Comparison of ENCODE assay signal across 12 mouse cellular contexts in the genomic region with DNA sequence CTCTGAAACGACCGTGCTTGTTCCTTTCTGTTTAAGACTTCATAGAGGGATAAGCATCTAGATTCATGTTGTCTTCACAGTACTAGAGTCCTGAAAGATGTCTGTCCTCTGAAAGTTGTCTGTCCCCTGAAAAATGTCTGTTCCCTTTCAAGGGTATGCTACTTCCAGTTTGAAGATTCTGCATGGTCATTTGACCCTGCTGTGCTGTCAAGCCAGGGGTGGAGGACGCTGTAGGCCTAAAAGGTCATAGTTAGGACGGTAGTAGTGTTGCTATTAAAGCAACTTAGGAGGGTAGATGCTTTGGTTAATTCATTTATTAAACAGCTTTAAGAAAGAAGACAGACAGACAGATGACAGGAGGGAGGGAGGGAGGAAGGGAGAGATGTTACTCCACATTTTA. TPM values are rescaled to one million over a fixed set of nuclear protein-coding genes. Genes with fewer than 3 reads are reported as not detected.
DNase-seq lines count a peak whose midpoint lies in the region; ATAC-seq and TF ChIP-seq lines count a peak whose summit lies in the region.
"Had no signal": no experiment of that assay in that cellular context is flagged by ENCODE, and none has a peak within 500 bp of the region (broad histone marks: within the 10 kb centered on the region; RNA-seq: fewer than 3 reads in every experiment).

No protein-coding gene starts in this region.

- no peak for TF ChIP-seq CTCF in gastrocnemius, adult 2 months (IDR thresholded peaks at IDR 0.05)
- TF ChIP-seq CTCF in kidney, postnatal 0 days (IDR thresholded peaks at IDR 0.05; ENCODE audit: low read depth), result no peak

- no peak for DNase-seq in gastrocnemius, adult 2 months
- no peak for DNase-seq in gastrocnemius, postnatal 10 days
- no peak for DNase-seq in kidney, postnatal 0 days (ENCODE audit: low spot score)
- no peak for DNase-seq in kidney, adult 8-10 months
- no peak for DNase-seq in liver, embryonic 13.5 days
- DNase-seq in adrenal gland, postnatal 25 days, result no peak
- DNase-seq: cerebellum, adult 9-10 months; retina, postnatal 1 day had no signal

- H3K9me3 ChIP-seq in kidney, postnatal 0 days (replicated peaks; ENCODE audit: low read length), result no peaks in the 10 kb centered on the region
- H3K9me3 ChIP-seq in embryonic facial prominence, embryonic 15.5 days (replicated peaks), result no peaks in the 10 kb centered on the region
- H3K9me3 ChIP-seq in liver, embryonic 13.5 days (replicated peaks), result no peaks in the 10 kb centered on the region
- H3K9me3 ChIP-seq: forebrain, embryonic 12.5 days had no signal

- intact Hi-C loops in gastrocnemius, adult 2 months (cut with DNase I), result no loop called here

- no peak overlapping the region for H3K9ac ChIP-seq in kidney, postnatal 0 days (ENCODE audit: low read depth, low read length)
- no peak overlapping the region for H3K9ac ChIP-seq in embryonic facial prominence, embryonic 15.5 days
- H3K9ac ChIP-seq in liver, embryonic 13.5 days, result no peak overlapping the region
- H3K9ac ChIP-seq: forebrain, embryonic 12.5 days; hindbrain, embryonic 14.5 days had no signal

- H3K27me3 ChIP-seq in kidney, postnatal 0 days (ENCODE audit: insufficient read depth, low read length), result no peaks in the 10 kb centered on the region
- H3K27me3 ChIP-seq in embryonic facial prominence, embryonic 15.5 days, result no peaks in the 10 kb centered on the region
- H3K27me3 ChIP-seq in liver, embryonic 13.5 days, result no peaks in the 10 kb centered on the region
- H3K27me3 ChIP-seq: forebrain, embryonic 12.5 days had no signal

- H3K4me3 ChIP-seq in gastrocnemius, adult 2 months, result peak overlapping the region; percentile 60
- no peak overlapping the region for H3K4me3 ChIP-seq in kidney, postnatal 0 days (replicated peaks; ENCODE audit: low read depth, low read length)
- H3K4me3 ChIP-seq in embryonic facial prominence, embryonic 15.5 days (replicated peaks), result no peak overlapping the region
- no peak overlapping the region for H3K4me3 ChIP-seq in liver, embryonic 13.5 days (replicated peaks)
- H3K4me3 ChIP-seq: forebrain, embryonic 12.5 days had no signal

- no peak for ATAC-seq in kidney, postnatal 0 days (replicated peaks; ENCODE audit: low FRiP score, low read depth)
- no peak for ATAC-seq in embryonic facial prominence, embryonic 15.5 days (ENCODE audit: insufficient number of reproducible peaks, low FRiP score, low TSS enrichment, low read depth)
- no peak for ATAC-seq in liver, embryonic 13.5 days (ENCODE audit: low read depth)
- no peak for ATAC-seq in monocyte, adult 5-6 weeks (replicated peaks; ENCODE audit: insufficient number of reproducible peaks, low FRiP score, low TSS enrichment, poor library complexity, severe bottlenecking)

- peaks cover 43% of the 10 kb centered on the region for H3K4me1 ChIP-seq in kidney, postnatal 0 days (replicated peaks; ENCODE audit: insufficient read depth, low read length)
- peaks cover 76% of the 10 kb centered on the region for H3K4me1 ChIP-seq in embryonic facial prominence, embryonic 15.5 days
- peaks cover 22% of the 10 kb centered on the region for H3K4me1 ChIP-seq in liver, embryonic 13.5 days (replicated peaks)

- 51% methylated on average over 4 of the region's 4 CpGs for WGBS in kidney, postnatal 0 days
- 41% methylated on average over 4 of the region's 4 CpGs for WGBS in embryonic facial prominence, embryonic 15.5 days
- WGBS in liver, embryonic 13.5 days (ENCODE audit: insufficient replicate concordance), result 66% methylated on average over 4 of the region's 4 CpGs

- H3K27ac ChIP-seq in gastrocnemius, adult 2 months, result peak overlapping the region; percentile 94
- peak overlapping the region; percentile 57 for H3K27ac ChIP-seq in kidney, postnatal 0 days
- H3K27ac ChIP-seq in embryonic facial prominence, embryonic 15.5 days (replicated peaks), result peak overlapping the region; percentile 44; the same call in 1 of the 2 replicates
- H3K27ac ChIP-seq in liver, embryonic 13.5 days, result 0 out of 2 replicates have a peak overlapping the region, but pooled peaks have one; percentile 32
- H3K27ac ChIP-seq: forebrain, embryonic 12.5 days; hindbrain, embryonic 14.5 days had no signal

- no peak overlapping the region for H3K4me2 ChIP-seq in kidney, postnatal 0 days (ENCODE audit: low read length)
- no peak overlapping the region for H3K4me2 ChIP-seq in embryonic facial prominence, embryonic 15.5 days (replicated peaks)
- no peak overlapping the region for H3K4me2 ChIP-seq in liver, embryonic 13.5 days
- H3K4me2 ChIP-seq: forebrain, embryonic 12.5 days; hindbrain, embryonic 14.5 days had no signal

- no peaks in the 10 kb centered on the region for H3K36me3 ChIP-seq in kidney, postnatal 0 days (ENCODE audit: insufficient read depth, low read length)
- H3K36me3 ChIP-seq in embryonic facial prominence, embryonic 15.5 days, result no peaks in the 10 kb centered on the region
- no peaks in the 10 kb centered on the region for H3K36me3 ChIP-seq in liver, embryonic 13.5 days
- H3K36me3 ChIP-seq: forebrain, embryonic 12.5 days had no signal

RNA-seq across cellular contexts. Expression of gene Mbnl2, which starts 24.7 kb away (rescaled TPM):
- 100 to 1,000 TPM; 282 to 352 TPM for total RNA-seq in gastrocnemius, adult 2 months (2021)
- total RNA-seq in gastrocnemius, postnatal 10 days (2021), result 100 to 1,000 TPM; 213 to 224 TPM
- 119 and 122 TPM in 2 replicates for polyA plus RNA-seq in kidney, postnatal 0 days (2015; fragmentation: Nextera tagmentation; extraction: Ambion mirVana)
- polyA plus RNA-seq in embryonic facial prominence, embryonic 15.5 days (2015; fragmentation: Nextera tagmentation; extraction: Ambion mirVana), result 167 and 173 TPM in 2 replicates
- polyA plus RNA-seq in liver, embryonic 13.5 days (2015; fragmentation: Nextera tagmentation; extraction: Ambion mirVana), result 14.6 and 17.8 TPM in 2 replicates
- 202 and 226 TPM in 2 replicates for total RNA-seq in adrenal gland, postnatal 25 days (2021)
- total RNA-seq in monocyte, adult 5-6 weeks (2017), result 77.3 to 125 TPM (median 112 TPM) in 3 replicates

Comparison
In these comparisons a context has a peak if more than half of its experiments do, and no peak if none do; other contexts are left out.
1. H3K27ac ChIP-seq: peak in every context shown above with its lines; median percentile 94 in gastrocnemius, adult 2 months; 57 in kidney, postnatal 0 days; 44 in embryonic facial prominence, embryonic 15.5 days; 32 in liver, embryonic 13.5 days.